Mouse (Mus musculus): ENCODE results near the gene Pla2g2f.

Gene Pla2g2f

DNA sequence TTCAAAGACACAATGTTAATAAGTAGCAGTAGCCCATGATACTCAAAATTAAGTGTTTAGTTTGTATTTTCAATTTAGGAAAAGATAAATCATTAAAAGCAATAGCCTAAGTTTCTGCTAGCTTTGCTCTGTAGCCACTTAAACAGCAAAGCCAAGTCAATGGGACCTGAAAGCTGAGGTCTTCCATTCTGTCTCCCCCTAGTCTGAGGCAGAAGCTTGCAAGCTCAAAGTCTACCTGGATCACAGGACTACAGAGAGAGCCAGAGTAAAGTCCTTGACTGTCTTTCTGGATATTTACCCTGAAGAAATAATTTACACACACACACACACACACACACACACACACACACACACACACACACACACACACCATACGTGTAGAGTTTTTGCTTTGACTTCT lies 43.2 kb downstream of the Pla2g2f start:
- no peak for DNase-seq (ENCODE audit: low spot score)

DNA sequence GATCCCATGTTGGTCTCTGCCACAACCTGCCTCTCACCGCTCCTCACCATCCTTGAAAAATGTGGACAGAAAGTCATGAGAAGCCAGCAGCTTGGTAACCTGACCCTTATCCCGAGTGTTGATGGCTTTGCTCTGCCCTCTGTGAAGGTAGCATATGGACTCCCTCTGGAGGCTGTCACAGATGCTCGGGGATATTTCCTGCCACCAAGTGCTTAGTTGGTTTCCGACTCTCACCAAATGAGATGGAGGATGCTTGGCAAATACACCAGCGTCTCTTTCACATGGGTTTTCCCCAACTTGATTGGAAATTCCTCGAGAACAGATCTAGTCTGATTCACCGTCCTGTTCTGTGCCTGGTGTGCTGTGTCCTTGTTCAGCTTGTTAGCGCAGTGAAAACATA lies 44.8 kb downstream of the Pla2g2f start:
- DNase-seq (ENCODE audit: low spot score): no peak

DNA sequence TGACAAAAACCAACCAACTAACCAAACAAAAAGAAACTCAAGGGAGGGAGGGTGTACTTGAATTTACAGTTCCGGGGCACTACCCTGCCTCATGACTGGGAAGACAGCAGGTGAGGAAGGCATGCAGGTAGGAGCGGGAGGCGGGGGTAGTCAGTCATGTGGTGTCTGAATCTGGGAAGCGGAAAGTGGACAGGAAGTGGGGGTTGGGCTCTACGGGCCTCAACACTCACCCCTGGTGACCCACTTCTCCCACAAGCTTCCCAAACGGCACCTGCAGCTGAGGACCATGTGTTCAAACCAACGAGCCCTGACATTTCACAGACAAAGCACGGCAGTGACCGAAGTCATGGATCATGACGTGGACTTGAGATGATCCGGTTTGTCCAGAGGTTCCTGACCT lies 45.3 kb downstream of the Pla2g2f start:
- no peak for DNase-seq (ENCODE audit: low spot score)

DNA sequence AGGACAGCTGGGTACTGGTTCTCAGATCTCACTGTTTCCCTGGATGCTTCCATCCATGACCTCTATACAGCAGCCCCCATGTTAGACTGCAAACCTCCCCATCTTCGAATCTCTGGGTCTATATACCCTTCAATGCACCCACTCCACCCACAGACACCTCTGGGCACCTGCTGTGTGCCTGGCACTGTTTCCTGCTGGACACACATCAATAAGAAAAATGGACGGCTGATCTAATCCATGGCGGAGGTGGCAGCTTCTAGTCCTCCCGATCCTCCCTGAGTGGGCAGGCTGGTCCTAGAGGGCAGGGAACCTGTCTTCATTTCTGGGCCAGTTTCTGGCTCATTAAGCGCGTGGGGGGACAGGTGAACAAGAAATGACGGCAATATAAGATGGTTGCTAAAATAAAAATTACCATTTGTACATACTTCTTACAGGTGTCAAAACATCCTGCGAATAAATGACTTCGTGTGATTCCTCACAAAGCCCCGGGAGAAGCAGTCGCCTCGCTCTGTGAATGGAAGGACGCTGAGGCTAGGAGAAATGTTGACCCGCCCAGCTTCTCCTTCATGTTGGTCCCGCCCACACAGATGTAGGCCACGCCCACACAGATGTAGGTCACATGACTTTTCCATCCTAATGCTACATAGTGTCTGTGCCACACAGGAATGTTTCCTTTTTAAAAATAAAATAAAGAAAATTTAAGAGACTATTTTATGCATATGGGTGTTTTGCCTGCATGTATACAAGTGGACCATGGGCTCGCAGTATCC lies 46.2 kb downstream of the Pla2g2f start:
- no peak for DNase-seq (ENCODE audit: low spot score)

DNA sequence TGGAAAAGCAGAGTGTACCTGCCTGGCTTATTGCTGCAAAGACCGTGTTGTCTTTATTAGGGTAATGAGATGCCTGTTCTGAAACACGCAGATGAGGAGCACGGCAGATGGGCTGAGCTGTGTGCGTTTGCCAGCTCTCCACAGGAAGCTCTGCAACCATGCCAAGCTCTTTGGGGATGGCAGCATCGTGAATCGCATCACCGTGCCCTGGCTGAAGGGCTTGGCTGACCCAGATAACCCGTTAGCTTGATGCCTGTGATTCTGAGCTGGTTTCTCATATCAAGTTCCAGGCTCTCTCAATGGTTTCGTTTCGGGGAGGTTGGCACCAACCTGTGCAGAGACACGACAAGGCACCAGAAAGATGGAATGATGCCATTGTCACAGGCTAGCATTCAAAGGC lies 46.8 kb downstream of the Pla2g2f start:
- DNase-seq (ENCODE audit: low spot score): no peak

DNA sequence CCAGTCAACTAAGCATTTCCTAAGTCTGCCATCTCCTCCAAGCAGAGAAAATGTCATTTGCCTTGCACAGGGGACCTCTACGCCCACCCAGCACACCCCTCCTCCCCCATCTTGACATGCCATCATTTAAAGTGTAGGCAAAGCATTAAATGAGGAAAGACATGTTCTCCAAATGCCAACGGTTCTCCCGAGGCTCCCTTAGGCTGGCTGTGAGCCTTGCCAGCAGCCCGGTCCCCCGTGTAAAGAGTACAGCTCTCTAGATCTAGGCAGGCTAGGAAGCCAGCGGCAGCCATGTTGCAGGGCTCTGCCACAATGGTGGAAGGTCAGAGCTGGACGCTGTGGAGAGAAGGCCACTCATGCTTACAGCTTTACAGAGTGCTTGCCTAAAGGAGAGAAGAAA lies 47.5 kb downstream of the Pla2g2f start:
- DNase-seq (ENCODE audit: low spot score): no peak

DNA sequence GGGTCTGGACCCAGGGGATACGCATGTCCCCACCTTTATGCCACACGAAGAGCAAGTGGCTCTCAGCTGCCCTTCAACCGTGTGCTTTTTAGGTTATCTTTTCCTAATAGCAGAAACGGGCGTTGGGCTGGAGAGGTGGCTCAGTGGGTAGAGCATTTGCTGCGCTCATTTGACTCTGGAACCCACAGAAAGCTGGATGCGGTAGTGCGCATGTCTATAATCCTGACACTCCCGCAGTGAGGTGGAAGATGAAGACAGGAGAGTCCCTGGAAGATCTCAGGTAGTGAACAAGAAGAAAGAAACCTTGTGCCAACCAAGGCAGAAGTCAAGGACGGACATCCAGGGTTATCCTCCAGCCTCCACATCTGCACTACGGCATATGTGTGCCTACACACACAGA lies 48.2 kb downstream of the Pla2g2f start:
- DNase-seq (ENCODE audit: low spot score): no peak

DNA sequence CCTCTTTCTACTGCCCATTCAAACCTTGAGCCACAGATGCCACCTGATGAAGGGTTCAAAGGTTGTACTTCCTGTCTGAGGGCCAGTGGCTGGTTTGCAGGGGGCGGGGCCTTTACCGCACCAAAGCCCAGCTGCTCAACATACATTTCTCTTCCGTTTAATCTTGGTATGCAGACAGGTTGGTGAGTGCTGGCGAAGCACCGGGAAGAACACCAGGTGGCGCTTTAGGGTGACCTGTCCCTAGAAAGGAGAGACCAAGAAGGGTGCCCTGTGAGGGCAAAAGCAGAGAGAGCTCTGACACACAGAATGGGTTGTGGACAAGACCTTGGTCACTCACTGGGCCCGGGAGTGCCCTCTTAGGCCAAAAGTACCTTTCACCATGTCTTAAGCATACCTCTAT lies 48.8 kb downstream of the Pla2g2f start:
- DNase-seq (ENCODE audit: low spot score): no peak

DNA sequence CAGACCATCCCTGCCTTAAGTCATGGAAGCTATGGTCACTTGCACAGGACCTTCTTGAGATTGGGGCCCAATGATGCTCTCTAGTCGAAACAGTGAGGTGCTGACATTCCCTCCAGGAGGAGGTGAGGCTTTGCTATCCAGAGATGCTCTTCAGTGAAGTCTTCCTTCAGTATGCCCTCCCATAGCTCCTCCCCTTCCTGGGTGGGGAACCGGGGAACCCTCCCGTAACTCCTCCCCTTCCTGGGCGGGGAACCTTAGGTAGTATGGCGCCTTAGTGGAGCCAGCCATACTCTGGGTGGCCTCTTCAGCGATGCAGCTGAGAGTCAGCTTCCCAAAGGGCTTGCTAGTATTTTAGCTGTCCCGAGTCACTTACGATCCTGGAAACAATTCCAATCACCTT lies 50.8 kb downstream of the Pla2g2f start:
- DNase-seq (ENCODE audit: low spot score): no peak

DNA sequence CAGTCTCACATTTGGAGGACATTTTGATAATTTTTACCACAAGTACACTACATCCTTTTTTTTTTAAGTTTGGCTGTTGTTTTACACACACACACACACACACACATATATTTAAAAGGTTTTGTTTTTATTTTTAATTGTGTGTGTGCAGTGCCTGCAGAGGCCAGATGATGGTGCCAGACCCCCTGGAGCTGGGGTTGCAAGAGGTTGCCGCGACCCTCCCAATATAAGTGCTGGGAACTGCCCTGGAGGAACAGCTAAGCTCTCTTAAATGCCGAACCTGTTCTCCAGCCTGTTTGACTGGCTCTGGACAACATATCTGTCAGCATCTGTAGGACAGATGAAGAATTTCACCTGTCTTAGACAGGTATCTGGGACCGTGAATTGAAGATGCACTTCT lies 53.3 kb downstream of the Pla2g2f start:
- no peak for DNase-seq (ENCODE audit: low spot score)

DNA sequence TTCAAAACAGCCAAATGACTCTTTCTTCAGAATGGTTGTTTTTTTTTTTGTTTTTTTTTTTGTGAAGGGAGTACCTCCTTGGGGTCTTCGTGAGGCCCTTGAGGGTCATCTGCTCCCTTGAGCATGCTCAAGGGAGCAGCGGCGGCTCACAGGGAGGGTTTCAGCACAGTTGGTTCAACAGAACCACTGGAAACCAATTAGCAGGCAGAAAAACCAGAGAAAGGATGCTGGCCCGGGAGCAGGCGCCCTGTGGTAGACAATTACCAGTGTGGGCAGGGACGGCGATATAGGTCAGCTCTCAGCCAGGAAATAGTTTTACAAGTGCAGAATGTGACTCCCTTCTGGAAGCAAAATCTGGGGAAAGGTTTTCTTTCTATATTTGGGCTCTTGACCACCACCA lies 53.8 kb downstream of the Pla2g2f start:
- no peak for DNase-seq (ENCODE audit: low spot score)

DNA sequence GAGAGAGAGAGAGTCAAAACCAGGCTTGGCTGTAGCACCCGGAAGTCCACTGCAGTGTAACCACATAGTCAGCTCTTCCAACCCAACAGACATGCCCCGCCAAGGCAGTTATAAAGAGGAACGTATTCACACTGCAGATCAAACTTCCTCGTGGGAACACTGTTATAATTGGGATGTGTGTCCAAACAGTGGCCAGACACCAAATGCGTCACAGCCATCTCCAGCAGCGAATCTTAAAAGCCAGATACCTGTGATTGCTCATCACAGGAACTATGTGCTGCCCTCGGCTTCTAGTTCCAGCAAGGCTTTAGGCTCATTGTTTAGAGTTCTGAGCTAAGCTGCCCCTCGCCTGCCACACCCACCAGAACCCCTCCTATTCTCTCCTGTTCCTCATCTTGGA lies 54.9 kb downstream of the Pla2g2f start:
- no peak for DNase-seq (ENCODE audit: low spot score)

DNA sequence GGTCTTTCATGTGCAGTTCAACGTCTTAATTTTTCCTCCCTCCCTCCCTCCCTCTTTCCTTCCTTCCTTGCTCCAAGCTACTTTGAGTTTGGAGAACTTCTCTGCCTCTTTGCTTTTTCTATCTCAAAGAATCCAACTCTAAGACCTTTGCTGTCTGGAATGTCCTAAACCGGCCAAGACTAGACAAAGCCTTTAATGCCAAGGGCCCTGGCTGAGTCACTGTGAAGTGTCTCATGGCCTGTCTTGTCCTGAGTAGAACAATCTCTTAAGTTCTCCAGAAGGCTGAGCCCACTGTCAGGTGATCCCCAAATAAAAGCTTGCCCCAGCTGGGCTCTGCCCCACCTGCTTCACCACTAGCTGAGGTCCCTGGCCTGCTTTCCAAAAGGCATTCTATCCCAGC lies 55.4 kb downstream of the Pla2g2f start:
- DNase-seq (ENCODE audit: low spot score): no peak

DNA sequence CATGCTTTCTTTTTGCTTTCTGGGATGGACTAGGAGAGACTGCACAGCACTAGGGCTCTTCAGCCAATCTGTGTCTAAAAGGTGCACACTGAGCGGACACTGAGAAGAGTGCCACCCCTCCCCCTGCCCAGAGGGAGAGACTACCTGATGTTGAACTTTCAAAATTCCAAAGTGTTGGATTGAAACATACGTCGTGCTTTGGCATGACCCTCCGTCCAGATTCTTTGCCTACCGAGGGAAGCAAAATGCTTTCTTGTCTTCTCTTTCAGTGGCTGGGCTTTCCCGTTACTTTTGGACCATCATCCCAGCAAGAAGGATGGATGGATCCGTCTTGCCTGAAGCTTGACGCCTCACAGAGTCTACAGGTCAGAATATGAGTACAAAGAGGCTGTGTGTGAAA lies 56.3 kb downstream of the Pla2g2f start:
- no peak for DNase-seq (ENCODE audit: low spot score)

Data from layer of hippocampus, adult 9-10 months (tissue).